Mouse (Mus musculus) ES-Bruce4 (cell line): ENCODE data around the gene Uba52.

ENCODE experiments used
- CTCF ChIP-seq: IDR thresholded peaks from one replicate; pipeline ENCODE4 v1.8.1; 2011; ENCODE audit warnings: low read depth, low read length
- EP300 ChIP-seq: IDR thresholded peaks from 2 replicates; pipeline ENCODE4 v1.6.1; 2011; ENCODE audit warnings: low read depth, low read length; ENCODE audit not compliant: insufficient read depth
- POLR2A ChIP-seq: IDR thresholded peaks from one replicate; pipeline ENCODE4 v1.8.1; 2011; ENCODE audit warnings: low read length; ENCODE audit not compliant: insufficient read depth

GRCm38 (mm10) chr8:70482943-70483342 lies 27.7 kb downstream of the Uba52 start:
- no peak for TF ChIP-seq POLR2A
- no peak for TF ChIP-seq EP300
- no peak for TF ChIP-seq CTCF
